Mouse (Mus musculus): ENCODE data around the gene Hebp1.
A peak's percentile ranks its signal among the peaks of the same experiment; 100 is the strongest.

The Hebp1 gene

GRCm38 (mm10) chr6:135158509-135158908 is 39.3 kb downstream of the Hebp1 start:
- no peak for DNase-seq

DNA sequence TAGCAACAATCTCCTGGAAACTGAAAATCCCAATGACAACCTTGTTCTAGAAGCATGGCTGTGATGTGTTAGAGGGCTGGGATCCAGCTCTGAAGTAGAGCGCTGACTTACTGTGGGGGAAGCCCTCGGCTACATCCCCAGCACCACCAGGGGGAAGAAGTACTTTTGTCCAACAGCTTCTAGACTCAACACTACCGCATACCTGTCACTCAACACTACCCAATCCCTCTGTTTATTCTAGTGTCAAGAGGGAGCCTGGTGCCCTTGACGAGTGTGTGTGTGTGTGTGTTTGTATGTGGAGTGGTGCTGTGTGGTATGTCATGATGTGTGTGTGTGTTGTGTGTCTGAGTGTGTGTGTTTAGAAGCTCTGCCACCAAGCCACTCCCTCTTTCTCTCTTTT is 40.3 kb downstream of the Hebp1 start:
- DNase-seq, result no peak

GRCm38 (mm10) chr6:135156597-135156996 is 41.2 kb downstream of the Hebp1 start:
- no peak for DNase-seq

- DNase-seq, result peak; percentile 45
Observed at GRCm38 (mm10) chr6:135153719-135154118, 44.1 kb downstream of the Hebp1 start.

GRCm38 (mm10) chr6:135150311-135150710 is 47.5 kb downstream of the Hebp1 start:
- DNase-seq, result no peak

DNA sequence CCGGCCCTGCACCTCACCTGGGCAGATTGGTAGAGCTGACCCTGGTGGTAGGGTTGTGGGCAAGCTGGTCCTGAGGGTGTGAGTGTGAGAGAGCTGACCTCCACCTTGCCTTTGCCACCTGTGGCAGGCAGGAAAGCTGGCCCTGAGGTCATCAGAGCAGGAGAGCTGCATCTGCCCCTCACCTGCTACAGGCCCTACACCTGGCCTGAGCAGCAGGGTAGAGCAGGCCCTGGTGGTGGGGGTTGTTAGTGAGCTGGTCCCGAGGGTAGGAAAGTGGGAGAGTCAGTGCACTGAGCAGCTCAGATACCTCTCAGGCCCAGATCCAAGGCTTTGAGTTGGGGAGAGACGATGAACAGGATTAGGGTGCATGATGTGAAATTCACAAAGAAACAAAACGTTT is 48.1 kb downstream of the Hebp1 start:
- DNase-seq, result no peak

DNA sequence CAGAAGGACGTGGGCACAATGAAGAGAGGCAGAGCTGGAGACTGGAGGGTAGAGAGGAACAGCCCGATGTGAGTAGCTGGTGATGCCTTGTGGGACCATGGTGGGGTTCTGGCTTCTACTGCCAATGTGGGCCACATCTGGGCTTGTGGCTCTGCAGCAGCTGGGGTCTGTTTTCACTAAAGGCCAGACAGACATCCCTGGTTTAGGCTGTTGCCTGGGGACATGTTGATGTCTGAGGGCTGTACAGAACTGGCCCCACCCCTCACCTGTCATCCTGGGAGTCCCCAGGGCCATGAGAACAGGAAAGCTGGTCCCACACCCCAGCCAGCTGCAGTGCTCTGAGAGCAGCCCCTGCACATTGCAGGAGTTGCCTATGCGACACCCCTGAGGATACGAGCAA is 48.6 kb downstream of the Hebp1 start:
- no peak for DNase-seq

- DNase-seq, result no peak
Observed at GRCm38 (mm10) chr6:135148506-135148905, 49.3 kb downstream of the Hebp1 start.

GRCm38 (mm10) chr6:135145976-135146375 is 51.8 kb downstream of the Hebp1 start:
- no peak for DNase-seq

DNA sequence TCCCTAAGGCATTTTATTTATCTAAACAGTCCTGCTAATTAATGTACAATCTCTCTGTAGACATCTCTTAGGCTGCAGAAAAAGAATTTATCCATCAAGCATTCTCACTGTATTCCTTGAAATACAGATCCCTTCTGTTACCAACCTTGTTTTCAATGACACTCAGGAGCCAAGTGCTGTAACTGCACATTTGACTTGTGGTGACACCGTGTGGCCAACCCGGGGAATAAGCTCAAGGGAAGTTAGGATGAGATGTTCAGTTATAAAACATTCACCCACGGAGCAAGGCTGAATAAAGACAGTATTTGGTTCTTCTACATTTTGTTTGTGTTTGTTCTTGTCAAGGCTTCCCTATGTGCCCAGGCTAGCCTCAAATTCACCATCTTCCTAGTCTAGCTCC is 53.3 kb downstream of the Hebp1 start:
- DNase-seq, result no peak

- DNase-seq, result no peak
Observed at GRCm38 (mm10) chr6:135143151-135143550, 54.7 kb downstream of the Hebp1 start.

GRCm38 (mm10) chr6:135141451-135142147 is 56.2 kb downstream of the Hebp1 start:
- DNase-seq, result peak; percentile 32

- DNase-seq, result no peak
Observed at GRCm38 (mm10) chr6:135138746-135139145, 59.1 kb downstream of the Hebp1 start.

DNA sequence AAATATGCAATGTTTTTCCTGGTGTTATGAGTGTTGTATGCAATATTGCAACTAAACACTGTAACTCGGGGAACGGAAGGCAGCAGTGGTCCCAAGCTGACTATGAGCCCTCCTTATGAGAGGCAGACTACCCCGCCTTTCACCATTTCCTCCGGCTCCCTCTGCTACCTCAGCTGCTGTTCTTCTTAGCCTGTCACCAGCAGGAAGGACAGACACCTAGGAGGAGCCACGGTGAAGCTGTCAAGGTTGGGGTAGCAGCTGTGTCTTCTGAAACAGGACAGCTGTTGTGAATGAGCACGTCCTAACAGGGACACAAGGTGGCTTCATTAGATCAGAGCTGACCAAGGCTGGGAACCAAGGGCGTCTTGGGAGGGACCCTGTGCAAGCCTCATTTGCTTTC is 59.6 kb downstream of the Hebp1 start:
- DNase-seq, result no peak

GRCm38 (mm10) chr6:135137736-135138135 is 60.1 kb downstream of the Hebp1 start:
- no peak for DNase-seq

DNA sequence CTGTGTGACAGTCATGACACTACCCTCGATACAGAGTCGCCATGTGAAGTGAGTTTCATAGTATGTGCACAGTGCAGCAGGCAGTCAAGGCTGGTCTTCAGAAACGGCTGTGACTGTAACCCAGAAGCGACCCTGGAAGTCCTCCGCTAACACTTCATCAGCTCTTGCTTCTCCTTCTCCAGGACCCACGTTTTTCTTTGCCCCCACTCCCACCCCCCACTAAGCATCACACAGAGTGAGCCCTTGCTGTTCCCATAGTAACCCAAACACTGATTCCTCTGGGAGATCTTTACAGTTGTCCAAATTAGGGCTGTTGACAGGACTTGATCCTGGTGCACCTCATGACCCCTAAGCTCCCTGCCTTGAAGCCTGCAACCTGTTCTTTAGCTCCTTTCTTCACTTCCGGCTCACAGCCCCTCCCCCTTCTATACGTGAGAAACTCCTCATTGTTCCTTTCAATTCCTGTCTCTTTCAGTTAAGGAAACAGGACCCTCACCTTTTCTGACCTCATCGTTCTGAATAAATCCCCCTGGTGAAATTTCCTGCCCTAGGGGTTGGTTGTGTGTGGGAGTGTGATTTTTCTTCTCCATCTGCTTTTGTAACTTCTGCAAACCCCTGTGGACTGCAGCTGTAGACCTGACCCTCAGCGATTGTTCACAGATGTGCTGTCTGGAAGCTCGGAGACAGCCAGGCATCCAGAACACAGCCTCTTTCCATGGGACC is 61.2 kb downstream of the Hebp1 start:
- DNase-seq, result no peak

- no peak for DNase-seq
Observed at GRCm38 (mm10) chr6:135135735-135136134, 62.1 kb downstream of the Hebp1 start.

DNA sequence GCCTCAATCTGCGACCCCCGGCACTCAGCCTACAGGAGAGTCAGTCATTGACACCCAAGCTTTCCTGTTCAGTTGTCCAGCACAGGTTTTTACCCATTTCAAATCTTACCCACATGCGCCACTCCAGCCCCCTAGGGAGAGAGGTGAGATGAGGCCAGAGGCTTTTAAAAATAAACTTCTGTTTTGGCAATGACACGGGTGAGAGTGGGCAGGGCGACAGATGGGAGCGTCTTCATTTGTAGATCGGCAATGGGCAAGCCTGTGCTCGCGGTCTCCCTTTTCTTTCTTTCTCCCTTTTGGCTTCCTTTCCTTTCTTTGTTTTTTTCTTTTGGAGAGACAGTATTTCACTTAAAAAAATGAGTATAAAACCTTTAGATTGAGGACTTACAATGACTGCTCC is 64.3 kb downstream of the Hebp1 start:
- no peak for DNase-seq

DNA sequence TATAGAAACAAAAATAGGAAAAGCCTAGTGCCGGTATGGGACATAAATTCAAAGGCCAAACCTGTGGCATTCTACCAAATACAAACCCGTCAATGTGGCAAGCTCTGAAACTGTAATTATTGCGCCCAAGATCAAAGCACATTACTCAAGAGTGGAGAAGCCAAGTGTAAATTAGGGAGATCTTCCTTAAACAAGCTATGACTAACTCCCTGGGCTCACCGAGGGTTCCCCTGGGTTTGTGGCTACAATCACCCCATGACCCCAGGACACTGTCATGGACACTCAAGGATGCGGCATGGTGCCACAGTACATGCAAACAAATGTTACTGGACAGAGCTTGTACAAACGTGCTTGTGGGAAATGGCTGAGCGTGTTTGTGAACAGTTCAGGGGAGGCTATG is 64.7 kb downstream of the Hebp1 start:
- DNase-seq, result no peak

- DNase-seq, result no peak
Observed at GRCm38 (mm10) chr6:135124755-135125380, 73.0 kb downstream of the Hebp1 start.

GRCm38 (mm10) chr6:135118183-135118582 is 79.6 kb downstream of the Hebp1 start, which contains the start of gene Gprc5d:
TSS of gene Gprc5d (minus strand) at chr6:135118283.
- DNase-seq, result no peak

DNA sequence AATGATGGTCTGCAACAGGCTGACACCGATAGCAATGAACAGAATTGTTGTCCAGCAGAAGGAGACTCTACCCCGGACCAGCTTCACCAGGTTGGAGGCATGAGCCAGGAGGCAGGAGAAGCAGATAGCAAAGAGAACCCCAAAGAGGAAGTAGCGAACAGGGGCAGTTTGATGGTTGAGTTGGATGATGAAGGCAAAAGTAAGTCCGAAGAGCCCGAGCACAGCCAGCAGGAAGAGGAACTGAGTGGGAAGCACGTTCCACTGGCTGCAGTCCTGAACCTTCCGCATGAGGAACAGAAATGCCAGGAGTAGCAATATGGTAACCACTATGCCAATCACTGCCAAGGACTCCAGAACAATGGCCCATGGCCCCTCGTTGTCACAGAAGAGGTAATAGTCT is 81.3 kb downstream of the Hebp1 start:
- no peak for DNase-seq

- no peak for DNase-seq
Observed at GRCm38 (mm10) chr6:135113114-135113436, 84.7 kb downstream of the Hebp1 start.

DNA sequence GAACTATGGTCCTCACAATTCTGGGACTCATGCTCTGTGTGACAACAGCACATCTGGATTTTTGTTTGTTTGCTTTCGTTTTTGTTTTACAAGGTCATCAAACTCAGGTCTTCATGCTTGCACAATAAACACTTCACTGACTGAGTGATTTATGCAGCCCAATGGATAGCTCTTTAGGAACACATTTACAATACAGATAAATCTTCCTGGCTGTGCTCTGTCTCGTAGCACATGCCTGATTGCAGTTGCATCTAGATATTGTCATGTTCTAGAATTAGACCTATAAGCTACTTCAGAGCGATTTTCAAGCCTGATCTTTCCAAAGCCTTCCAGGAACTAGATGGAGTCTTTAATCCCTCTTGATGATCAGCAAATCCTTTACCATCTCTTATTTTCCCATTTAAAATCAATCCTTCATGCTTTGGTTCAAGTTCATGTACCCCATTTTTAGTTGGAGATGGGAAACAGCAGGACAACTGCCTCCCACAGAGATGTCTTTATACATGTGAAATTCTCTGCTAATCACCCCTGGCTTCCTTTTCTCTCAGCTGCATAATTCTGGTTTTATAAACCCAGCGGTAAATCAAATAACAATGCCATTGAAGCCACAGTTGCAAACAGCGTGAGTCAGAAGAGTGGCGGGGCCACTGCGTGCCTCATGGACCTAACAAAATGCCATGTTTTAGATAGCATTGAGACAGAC is 85.3 kb downstream of the Hebp1 start:
- DNase-seq, result no peak
